Mouse (Mus musculus) left cerebral cortex, postnatal 10 days (tissue): ENCODE data around the gene Ogdhl. TPM values are rescaled to one million over a fixed set of nuclear protein-coding genes. Genes with fewer than 3 reads are reported as not detected.
"Not testable (repeated sequence)": the region's sequence is repeated elsewhere in the genome, so short reads cannot be mapped to it uniquely, and the experiment has no call there.

Source experiments
- DNase-seq, 2 experiments: peaks; one replicate each; pipeline ENCODE4 v3.0.0; 2021 to 2022; ENCODE audit warnings: low spot score in 2 of 2, mixed read lengths in 1 of 2; ENCODE audit errors: extremely low spot score in 1 of 2
- intact Hi-C: fragments of 180-260 bp; cut with DNase I; formaldehyde crosslinking; loops from one replicate; pipeline ENCODE4 v1.15.1; 2025
- total RNA-seq, 2 experiments: library from RNA; stranded (reverse); gene quantifications; 2 replicates each; pipeline ENCODE4 v1.2.3; 2021

Ogdhl gene
- total RNA-seq = 10 to 100 TPM; 55.3 to 63.5 TPM

- intact Hi-C loops = no loop called here
- DNase-seq = peak; percentile 67 to 88
These were observed at the start of gene Ogdhl for GRCm38 (mm10) chr14:32321732-32322685. Ogdhl (plus strand) TSS chr14:32322019.

- intact Hi-C loops = no loop called here
- peak; percentile 34 to 41 for DNase-seq
These were observed 20.2 kb upstream of the Ogdhl start for GRCm38 (mm10) chr14:32301622-32302021.

- no peak for DNase-seq
- intact Hi-C loops = no loop called here
These were observed 19.4 kb upstream of the Ogdhl start for GRCm38 (mm10) chr14:32302423-32302822.

GRCm38 (mm10) chr14:32304921-32305320 lies 16.9 kb upstream of the Ogdhl start:
- DNase-seq = no peak
- intact Hi-C loops = no loop called here

DNA sequence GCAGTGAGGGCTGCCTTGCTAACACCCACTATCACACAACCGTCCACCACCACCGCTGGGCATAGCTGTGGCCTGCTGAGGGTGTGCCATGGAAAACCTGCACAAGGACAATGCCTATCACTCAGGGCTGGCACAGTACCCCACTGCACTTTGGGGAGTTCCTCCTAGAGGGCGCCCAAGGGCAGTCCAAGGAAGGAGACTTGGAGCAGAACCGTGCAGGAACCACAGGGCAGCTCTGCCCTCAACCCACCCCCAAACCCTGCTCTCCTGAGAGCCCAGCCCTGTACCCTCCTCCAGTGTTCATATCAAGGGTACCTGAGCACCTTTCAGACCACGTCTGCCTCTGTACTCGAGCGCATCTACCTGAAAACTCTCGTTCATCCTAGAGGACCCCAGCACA lies 11.9 kb upstream of the Ogdhl start:
- intact Hi-C loops = no loop called here
- peak; percentile 55 to 61 for DNase-seq

DNA sequence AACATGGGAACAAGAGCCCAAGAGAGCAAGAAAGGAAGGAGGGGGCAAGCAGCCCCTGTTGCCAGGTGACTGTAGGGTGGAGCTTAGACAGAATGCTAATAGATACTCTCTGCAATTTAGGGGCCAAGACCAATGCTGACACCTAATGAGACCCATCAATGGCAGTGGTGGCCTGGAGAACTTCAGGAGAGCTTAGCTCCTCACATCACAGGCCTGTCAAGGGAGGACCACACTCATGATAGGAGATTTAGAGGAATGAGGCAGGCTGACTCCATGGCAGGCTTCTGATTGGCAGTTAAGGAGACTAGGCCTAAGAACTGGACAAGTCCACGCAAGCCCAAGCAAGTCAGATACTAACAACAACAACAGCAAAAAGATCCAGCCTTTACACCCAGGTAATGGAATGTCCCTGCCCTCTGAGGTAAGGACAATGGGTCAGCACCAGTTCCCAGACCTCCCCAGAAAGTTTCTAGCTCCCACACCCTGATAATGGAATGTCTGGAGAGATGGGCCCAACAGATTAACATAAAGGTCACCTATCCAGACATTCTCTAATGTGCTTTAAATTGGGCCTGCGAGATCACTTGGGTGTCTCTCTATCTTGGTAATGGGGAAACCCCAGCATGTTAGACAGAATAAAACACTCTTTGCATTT lies 10.3 kb upstream of the Ogdhl start:
- no peak for DNase-seq
- intact Hi-C loops = no loop called here

- intact Hi-C loops = no loop called here
- no peak for DNase-seq
These were observed 4.0 kb upstream of the Ogdhl start for GRCm38 (mm10) chr14:32317822-32318221.

DNA sequence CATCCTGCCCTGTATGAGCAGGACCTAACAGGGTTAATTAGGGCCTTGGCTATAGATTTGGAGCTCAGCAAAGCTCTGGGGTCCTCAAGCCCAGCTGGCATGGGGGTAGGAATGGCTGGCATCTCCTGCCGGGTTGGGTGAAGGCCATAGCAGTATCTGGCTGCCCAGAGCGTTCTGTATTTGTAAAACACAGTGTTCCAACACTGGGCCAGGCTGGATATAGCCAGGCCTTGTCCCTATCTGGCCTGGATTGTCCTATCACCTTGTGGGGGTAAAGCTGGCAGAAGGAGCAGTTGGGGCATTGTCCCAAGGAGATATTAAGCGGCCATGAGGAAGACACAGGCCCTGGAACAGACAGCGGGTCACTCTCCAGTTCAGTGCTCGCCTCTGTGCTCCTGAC lies 1.4 kb downstream of the Ogdhl start:
- peak in 1 of 2 experiments; percentile 44 for DNase-seq
- intact Hi-C loops = no loop called here

GRCm38 (mm10) chr14:32327366-32327765 lies 5.5 kb downstream of the Ogdhl start:
- DNase-seq = no peak
- intact Hi-C loops = no loop called here

- intact Hi-C loops = no loop called here
- no peak for DNase-seq
These were observed 11.0 kb downstream of the Ogdhl start for GRCm38 (mm10) chr14:32332515-32333445.

DNA sequence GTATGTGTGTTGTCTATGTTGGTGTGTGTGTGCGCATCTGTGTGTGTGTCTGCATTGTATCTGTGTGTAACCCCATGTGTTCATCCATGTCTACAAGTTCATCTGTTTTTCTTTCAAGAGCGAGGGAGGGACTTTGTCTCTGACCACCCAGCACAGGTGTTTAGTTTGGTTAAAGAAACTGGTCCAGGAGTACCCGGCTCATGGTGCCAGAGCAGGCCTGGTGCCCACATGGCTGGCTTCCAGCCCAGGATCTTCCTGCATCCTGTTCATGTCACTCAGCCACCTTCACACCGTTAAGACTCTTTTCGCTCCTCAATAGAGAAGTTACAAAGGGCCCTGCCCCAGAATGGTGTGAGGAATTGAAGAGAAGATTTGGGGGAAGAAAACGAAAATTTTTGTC lies 14.2 kb downstream of the Ogdhl start:
- intact Hi-C loops = no loop called here
- DNase-seq = no peak

- DNase-seq = no peak
- intact Hi-C loops = no loop called here
These were observed 14.7 kb downstream of the Ogdhl start for GRCm38 (mm10) chr14:32336547-32336946.

DNA sequence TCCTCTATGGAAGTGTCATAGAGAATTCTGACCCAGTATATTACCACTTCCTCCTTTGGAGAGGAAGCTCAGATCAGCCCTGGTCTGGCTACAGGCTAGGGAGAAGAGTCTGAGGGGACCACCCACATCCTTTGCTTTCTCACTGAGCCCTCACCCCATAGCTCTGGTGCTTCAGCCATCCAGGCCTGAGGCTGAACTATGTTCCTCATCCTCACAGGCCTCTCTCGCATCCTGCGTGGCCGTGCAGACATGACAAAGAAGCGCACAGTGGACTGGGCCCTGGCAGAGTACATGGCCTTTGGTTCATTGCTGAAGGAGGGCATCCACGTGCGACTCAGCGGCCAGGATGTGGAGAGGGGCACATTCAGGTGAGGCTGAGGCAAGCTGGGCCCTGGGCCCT lies 20.0 kb downstream of the Ogdhl start:
- intact Hi-C loops = no loop called here
- DNase-seq = no peak

- intact Hi-C loops = no loop called here
- DNase-seq = no peak
These were observed 22.4 kb downstream of the Ogdhl start for GRCm38 (mm10) chr14:32344176-32344575.

DNA sequence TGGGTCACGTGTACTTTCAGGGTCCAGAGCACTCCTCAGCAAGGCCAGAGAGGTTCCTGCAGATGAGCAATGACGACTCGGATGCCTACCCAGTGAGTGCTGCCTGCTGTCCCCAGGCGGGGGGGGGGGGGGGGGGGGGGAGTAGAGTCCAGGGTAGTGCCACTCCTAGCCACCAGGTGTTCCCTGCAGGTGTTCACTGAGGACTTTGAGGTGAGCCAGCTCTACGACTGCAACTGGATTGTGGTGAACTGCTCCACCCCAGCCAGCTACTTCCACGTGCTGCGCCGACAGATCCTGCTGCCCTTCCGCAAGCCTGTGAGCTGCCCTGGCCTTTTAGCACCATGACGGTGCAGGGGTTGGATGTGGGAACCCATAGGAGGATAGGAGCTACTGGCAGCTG lies 22.9 kb downstream of the Ogdhl start:
- no peak for DNase-seq
- intact Hi-C loops = no loop called here

DNA sequence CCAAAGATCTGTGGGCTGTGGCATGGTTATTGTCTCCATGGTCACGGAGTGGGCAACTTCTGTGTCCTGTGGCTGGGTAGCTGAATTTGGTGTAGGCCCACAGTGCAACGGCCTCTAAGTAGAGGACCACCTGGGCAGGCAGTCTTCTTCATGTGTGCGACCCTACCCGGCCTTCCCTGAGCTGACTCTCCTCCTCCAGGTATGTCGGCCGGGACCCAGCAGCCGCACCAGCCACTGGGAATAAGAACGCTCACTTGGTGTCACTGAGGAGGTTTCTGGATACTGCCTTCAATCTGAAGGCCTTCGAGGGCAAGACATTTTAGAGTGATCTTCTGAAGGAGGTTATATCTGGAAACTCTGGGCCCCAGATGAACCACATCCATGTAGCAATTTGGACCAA lies 25.5 kb downstream of the Ogdhl start:
- no peak for DNase-seq
- intact Hi-C loops = no loop called here

DNA sequence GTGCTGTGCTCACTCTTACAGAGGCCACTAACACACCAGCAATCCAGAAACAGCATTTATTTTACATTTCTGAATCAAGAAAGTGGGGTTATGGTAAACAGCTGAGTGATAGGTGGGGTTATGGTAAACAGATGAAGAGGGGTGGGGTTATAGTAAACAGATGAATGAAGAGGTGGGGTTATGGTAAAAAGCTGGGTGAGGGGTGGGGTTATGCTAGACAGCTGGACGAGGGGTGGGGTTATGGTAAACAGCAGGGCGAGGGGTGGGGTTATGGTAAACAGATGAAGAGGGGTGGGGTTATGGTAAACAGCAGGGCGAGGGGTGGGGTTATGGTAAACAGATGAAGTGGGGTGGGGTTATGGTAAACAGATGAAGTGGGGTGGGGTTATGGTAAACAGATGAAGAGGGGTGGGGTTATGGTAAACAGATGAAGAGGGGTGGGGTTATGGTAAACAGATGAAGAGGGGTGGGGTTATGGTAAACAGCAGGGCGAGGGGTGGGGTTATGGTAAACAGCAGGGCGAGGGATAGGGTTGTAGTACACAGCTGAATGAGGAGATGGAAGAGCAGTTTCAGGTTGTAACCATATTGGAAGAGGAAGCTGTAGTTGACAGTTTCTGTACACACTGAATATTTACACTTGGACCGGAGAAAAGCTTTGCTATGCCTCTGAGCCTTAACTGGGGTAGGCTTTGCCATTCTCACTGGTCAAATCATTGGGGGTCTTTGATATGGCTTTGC lies 29.5 kb downstream of the Ogdhl start:
- not testable (repeated sequence) for DNase-seq

GRCm38 (mm10) chr14:32364359-32364758 lies 42.5 kb downstream of the Ogdhl start:
- intact Hi-C loops = no loop called here
- no peak for DNase-seq

More for the DNA sequence above, 29.5 kb downstream of the Ogdhl start:
- intact Hi-C loops = loop anchor here (5.0 kb wide), 1 partner anchor 111 kb away; the partner anchor contains the start of gene Slc18a3
